In the genomic region with DNA sequence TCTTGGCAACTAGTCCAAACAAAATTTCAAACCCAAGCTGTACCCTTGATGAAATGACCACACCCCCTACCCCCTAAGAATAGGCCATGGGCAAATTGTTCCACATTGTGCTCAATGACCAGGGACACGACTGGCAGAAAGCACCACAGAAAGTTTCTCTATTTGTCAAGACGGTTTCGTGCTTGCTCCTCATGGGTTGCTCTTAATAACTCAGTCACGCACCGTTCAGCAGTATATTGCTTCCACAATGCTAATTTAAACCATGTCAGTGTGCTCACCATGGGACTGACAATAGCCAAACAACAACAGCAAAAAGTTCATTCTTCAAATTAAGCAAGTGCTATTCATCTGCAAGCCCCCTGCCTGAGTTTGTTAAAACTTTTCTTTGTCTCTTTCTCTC, we compare ENCODE assay signal across 23 mouse cellular contexts.
DNase-seq lines count a peak whose midpoint lies in the region; ATAC-seq lines count a peak whose summit lies in the region.
"Had no signal": no experiment of that assay in that cellular context is flagged by ENCODE, and none has a peak within 500 bp of the region (broad histone marks: within the 10 kb centered on the region; RNA-seq: fewer than 3 reads in every experiment).

No protein-coding gene starts in this region.

- peaks cover 13% of the 10 kb centered on the region; the same call in 1 of the 2 replicates for H3K27me3 ChIP-seq in hindbrain, embryonic 10.5 days (ENCODE audit: insufficient read depth, poor library complexity, severe bottlenecking)
- no peaks in the 10 kb centered on the region for H3K27me3 ChIP-seq in hindbrain, embryonic 11.5 days (ENCODE audit: control insufficient read depth, insufficient read depth, low read length)
- H3K27me3 ChIP-seq in midbrain, embryonic 10.5 days (ENCODE audit: low read depth, poor library complexity, severe bottlenecking) = peaks cover 17% of the 10 kb centered on the region; the same call in 1 of the 2 replicates
- H3K27me3 ChIP-seq in midbrain, embryonic 15.5 days (replicated peaks) = no peaks in the 10 kb centered on the region; the same call in 1 of the 2 replicates
- H3K27me3 ChIP-seq in intestine, embryonic 14.5 days (replicated peaks; ENCODE audit: control insufficient read depth, insufficient read depth, low read length) = no peaks in the 10 kb centered on the region
- no peaks in the 10 kb centered on the region for H3K27me3 ChIP-seq in stomach, embryonic 16.5 days (ENCODE audit: control insufficient read depth, insufficient read depth, low read length)
- no peaks in the 10 kb centered on the region for H3K27me3 ChIP-seq in kidney, embryonic 16.5 days (ENCODE audit: insufficient read depth, low read length)
- H3K27me3 ChIP-seq: heart, embryonic 15.5 days; hindbrain, embryonic 12.5 days; liver, embryonic 13.5 days; megakaryocyte, embryonic 14.5 days; Patski had no signal

- 0 out of 2 replicates have a peak, but pooled peaks cover 3% of the 10 kb centered on the region for H3K9me3 ChIP-seq in hindbrain, embryonic 10.5 days
- no peaks in the 10 kb centered on the region for H3K9me3 ChIP-seq in hindbrain, embryonic 11.5 days (ENCODE audit: control insufficient read depth, low read length)
- H3K9me3 ChIP-seq in midbrain, embryonic 10.5 days (replicated peaks) = 0 out of 2 replicates have a peak, but pooled peaks cover 2% of the 10 kb centered on the region
- no peaks in the 10 kb centered on the region for H3K9me3 ChIP-seq in midbrain, embryonic 15.5 days
- no peaks in the 10 kb centered on the region for H3K9me3 ChIP-seq in intestine, embryonic 14.5 days (ENCODE audit: control insufficient read depth, low read length)
- no peaks in the 10 kb centered on the region for H3K9me3 ChIP-seq in stomach, embryonic 16.5 days (replicated peaks; ENCODE audit: control insufficient read depth, low read length)
- 0 out of 2 replicates have a peak, but pooled peaks cover 5% of the 10 kb centered on the region for H3K9me3 ChIP-seq in kidney, embryonic 16.5 days (ENCODE audit: low read length)
- H3K9me3 ChIP-seq: heart, embryonic 15.5 days; hindbrain, embryonic 12.5 days; liver, embryonic 13.5 days had no signal

- H3K9ac ChIP-seq in hindbrain, embryonic 11.5 days (ENCODE audit: low read depth, low read length) = no peak overlapping the region
- no peak overlapping the region for H3K9ac ChIP-seq in midbrain, embryonic 15.5 days
- H3K9ac ChIP-seq in intestine, embryonic 14.5 days (ENCODE audit: low read length) = no peak overlapping the region
- no peak overlapping the region for H3K9ac ChIP-seq in stomach, embryonic 16.5 days (ENCODE audit: low read length)
- H3K9ac ChIP-seq in kidney, embryonic 16.5 days (replicated peaks; ENCODE audit: low read length) = no peak overlapping the region
- H3K9ac ChIP-seq: forebrain, postnatal 0 days; heart, embryonic 15.5 days; hindbrain, embryonic 12.5 days; liver, embryonic 13.5 days had no signal

- no peak overlapping the region for H3K4me3 ChIP-seq in hindbrain, embryonic 10.5 days
- no peak overlapping the region for H3K4me3 ChIP-seq in hindbrain, embryonic 11.5 days (ENCODE audit: low read depth, low read length)
- H3K4me3 ChIP-seq in midbrain, embryonic 10.5 days = no peak overlapping the region
- H3K4me3 ChIP-seq in midbrain, embryonic 15.5 days = no peak overlapping the region
- no peak overlapping the region for H3K4me3 ChIP-seq in intestine, embryonic 14.5 days (ENCODE audit: low read depth, low read length)
- H3K4me3 ChIP-seq in stomach, embryonic 16.5 days (replicated peaks; ENCODE audit: low read length) = no peak overlapping the region
- H3K4me3 ChIP-seq in kidney, embryonic 16.5 days (ENCODE audit: low read length) = no peak overlapping the region
- H3K4me3 ChIP-seq: heart, embryonic 15.5 days; hindbrain, embryonic 12.5 days; liver, embryonic 13.5 days; megakaryocyte, embryonic 14.5 days had no signal

- 0 out of 2 replicates have a peak overlapping the region, but pooled peaks have one; percentile 45 for H3K27ac ChIP-seq in hindbrain, embryonic 10.5 days
- no peak overlapping the region for H3K27ac ChIP-seq in hindbrain, embryonic 11.5 days (ENCODE audit: low read depth, low read length)
- peak overlapping the region; percentile 49; the same call in 1 of the 2 replicates for H3K27ac ChIP-seq in midbrain, embryonic 10.5 days (replicated peaks)
- no peak overlapping the region for H3K27ac ChIP-seq in midbrain, embryonic 15.5 days
- H3K27ac ChIP-seq in intestine, embryonic 14.5 days (ENCODE audit: low read depth) = peak overlapping the region; percentile 58
- peak overlapping the region; percentile 64 for H3K27ac ChIP-seq in stomach, embryonic 16.5 days (ENCODE audit: low read length)
- no peak overlapping the region for H3K27ac ChIP-seq in kidney, embryonic 16.5 days (ENCODE audit: low read length)
- H3K27ac ChIP-seq: heart, embryonic 15.5 days; hindbrain, embryonic 12.5 days; liver, embryonic 13.5 days had no signal

- no peak for DNase-seq in hindbrain, embryonic 10.5 days (ENCODE audit: low spot score)
- DNase-seq in hindbrain, embryonic 11.5 days (ENCODE audit: low spot score) = no peak
- DNase-seq in midbrain, embryonic 10.5 days (ENCODE audit: low spot score) = no peak
- DNase-seq in intestine, embryonic 14.5 days (ENCODE audit: low spot score) = peak; percentile 50
- DNase-seq in frontal cortex, postnatal 10 days (ENCODE audit: low spot score in 2 of 2) = no peak
- DNase-seq: cerebellum, adult 11 months; cerebellum, postnatal 10 days; forebrain, postnatal 0 days; kidney, postnatal 4 days; layer of hippocampus, adult 9-11 months; liver, embryonic 13.5 days; right cerebral cortex, adult 18-20 months; right cerebral cortex, postnatal 4 days had no signal

- no peaks in the 10 kb centered on the region for H3K36me3 ChIP-seq in hindbrain, embryonic 10.5 days
- H3K36me3 ChIP-seq in hindbrain, embryonic 11.5 days (ENCODE audit: control insufficient read depth, insufficient read depth, low read length) = no peaks in the 10 kb centered on the region
- no peaks in the 10 kb centered on the region for H3K36me3 ChIP-seq in midbrain, embryonic 10.5 days
- no peaks in the 10 kb centered on the region for H3K36me3 ChIP-seq in midbrain, embryonic 15.5 days (replicated peaks)
- H3K36me3 ChIP-seq in intestine, embryonic 14.5 days (ENCODE audit: control insufficient read depth, insufficient read depth, low read length) = no peaks in the 10 kb centered on the region
- no peaks in the 10 kb centered on the region for H3K36me3 ChIP-seq in stomach, embryonic 16.5 days (ENCODE audit: control insufficient read depth, insufficient read depth, low read length)
- H3K36me3 ChIP-seq in kidney, embryonic 16.5 days (ENCODE audit: insufficient read depth, low read length) = no peaks in the 10 kb centered on the region
- H3K36me3 ChIP-seq: G1E; heart, embryonic 15.5 days; hindbrain, embryonic 12.5 days; liver, embryonic 13.5 days had no signal

- 34% methylated on average over 5 of the region's 5 CpGs for WGBS in hindbrain, embryonic 10.5 days
- 25% methylated on average over 5 of the region's 5 CpGs for WGBS in hindbrain, embryonic 11.5 days
- 41% methylated on average over 5 of the region's 5 CpGs for WGBS in midbrain, embryonic 10.5 days
- 16% methylated on average over 5 of the region's 5 CpGs for WGBS in midbrain, embryonic 15.5 days
- 51% methylated on average over 5 of the region's 5 CpGs for WGBS in intestine, embryonic 14.5 days
- WGBS in stomach, embryonic 16.5 days = 66% methylated on average over 5 of the region's 5 CpGs
- 72% methylated on average over 5 of the region's 5 CpGs for WGBS in kidney, embryonic 16.5 days

- peaks cover 17% of the 10 kb centered on the region for H3K4me1 ChIP-seq in hindbrain, embryonic 10.5 days (replicated peaks)
- no peaks in the 10 kb centered on the region for H3K4me1 ChIP-seq in hindbrain, embryonic 11.5 days (replicated peaks; ENCODE audit: control insufficient read depth, insufficient read depth, low read length)
- H3K4me1 ChIP-seq in midbrain, embryonic 10.5 days = peaks cover 17% of the 10 kb centered on the region
- no peaks in the 10 kb centered on the region for H3K4me1 ChIP-seq in midbrain, embryonic 15.5 days
- H3K4me1 ChIP-seq in intestine, embryonic 14.5 days (replicated peaks; ENCODE audit: control insufficient read depth, insufficient read depth, low read length) = peaks cover 21% of the 10 kb centered on the region; the same call in 1 of the 2 replicates
- peaks cover 22% of the 10 kb centered on the region for H3K4me1 ChIP-seq in stomach, embryonic 16.5 days (ENCODE audit: control insufficient read depth, insufficient read depth, low read length)
- H3K4me1 ChIP-seq in kidney, embryonic 16.5 days (ENCODE audit: insufficient read depth, low read length) = peaks cover 3% of the 10 kb centered on the region; the same call in 1 of the 2 replicates
- H3K4me1 ChIP-seq: heart, embryonic 15.5 days; liver, embryonic 13.5 days; megakaryocyte, embryonic 14.5 days had no signal

- no peak overlapping the region for H3K4me2 ChIP-seq in hindbrain, embryonic 11.5 days (replicated peaks; ENCODE audit: low read depth, low read length)
- H3K4me2 ChIP-seq in midbrain, embryonic 15.5 days = no peak overlapping the region
- no peak overlapping the region for H3K4me2 ChIP-seq in intestine, embryonic 14.5 days (ENCODE audit: low read length)
- H3K4me2 ChIP-seq in stomach, embryonic 16.5 days (ENCODE audit: low read depth, low read length) = no peak overlapping the region
- H3K4me2 ChIP-seq in kidney, embryonic 16.5 days (replicated peaks; ENCODE audit: low read depth, low read length) = no peak overlapping the region
- H3K4me2 ChIP-seq: heart, embryonic 15.5 days; hindbrain, embryonic 12.5 days; liver, embryonic 13.5 days had no signal

- ATAC-seq in hindbrain, embryonic 11.5 days (ENCODE audit: low FRiP score) = no peak; the same call in 1 of the 2 replicates
- ATAC-seq in midbrain, embryonic 15.5 days (replicated peaks) = no peak
- no peak for ATAC-seq in intestine, embryonic 14.5 days (replicated peaks; ENCODE audit: low FRiP score, low TSS enrichment, low read depth)
- ATAC-seq in stomach, embryonic 16.5 days (ENCODE audit: insufficient read depth, low FRiP score) = no peak
- ATAC-seq in kidney, embryonic 16.5 days (ENCODE audit: low FRiP score, low TSS enrichment) = no peak
- ATAC-seq: forebrain, postnatal 0 days; inflammation-experienced regulatory T-cells, adult 6 months; midbrain, embryonic 16.5 days had no signal

Comparison
In these comparisons a context has a peak if more than half of its experiments do, and no peak if none do; other contexts are left out.
1. H3K27ac ChIP-seq: peak in hindbrain, embryonic 10.5 days (single experiment), midbrain, embryonic 10.5 days (single experiment), intestine, embryonic 14.5 days (single experiment) and stomach, embryonic 16.5 days (single experiment); none in hindbrain, embryonic 11.5 days (single experiment), midbrain, embryonic 15.5 days (single experiment) and kidney, embryonic 16.5 days (single experiment).